Mouse (Mus musculus): ENCODE measurements around the gene Pdk2. TPM values are rescaled to one million over a fixed set of nuclear protein-coding genes. Genes with fewer than 3 reads are reported as not detected.

Gene Pdk2
- total RNA-seq, 2 experiments from 2014 or later = 0.60 to 1.3 TPM

GRCm38 (mm10) chr11:94990749-94991577, 50.2 kb downstream of the Pdk2 start, which contains the start of gene Ppp1r9b:
Ppp1r9b (plus strand) TSS chr11:94991035.
- ATAC-seq (replicated peaks; ENCODE audit: low FRiP score, poor library complexity, severe bottlenecking) = peak; percentile 70

GRCm38 (mm10) chr11:94990102-94990748, 50.9 kb downstream of the Pdk2 start:
- ATAC-seq (replicated peaks; ENCODE audit: low FRiP score, poor library complexity, severe bottlenecking) = peak; percentile 6; the same call in 1 of the 2 replicates

GRCm38 (mm10) chr11:94989562-94990017, 51.6 kb downstream of the Pdk2 start:
- ATAC-seq (replicated peaks; ENCODE audit: low FRiP score, poor library complexity, severe bottlenecking) = peak; percentile 63

- no peak for ATAC-seq (replicated peaks; ENCODE audit: low FRiP score, poor library complexity, severe bottlenecking)
Observed at GRCm38 (mm10) chr11:94988780-94989561, 52.2 kb downstream of the Pdk2 start.

- 0 out of 2 replicates have a peak, but pooled peaks have one; percentile 25 for ATAC-seq (replicated peaks; ENCODE audit: low FRiP score, poor library complexity, severe bottlenecking)
Observed at GRCm38 (mm10) chr11:94987851-94988250, 53.3 kb downstream of the Pdk2 start.

- ATAC-seq (replicated peaks; ENCODE audit: low FRiP score, poor library complexity, severe bottlenecking) = no peak
Observed at GRCm38 (mm10) chr11:94987341-94987740, 53.8 kb downstream of the Pdk2 start.

- ATAC-seq (replicated peaks; ENCODE audit: low FRiP score, poor library complexity, severe bottlenecking) = no peak
Observed at GRCm38 (mm10) chr11:94986435-94986834, 54.7 kb downstream of the Pdk2 start.

- ATAC-seq (replicated peaks; ENCODE audit: low FRiP score, poor library complexity, severe bottlenecking) = no peak
Observed at GRCm38 (mm10) chr11:94985822-94986221, 55.3 kb downstream of the Pdk2 start.

GRCm38 (mm10) chr11:94985140-94985539, 56.0 kb downstream of the Pdk2 start:
- 0 out of 2 replicates have a peak, but pooled peaks have one; percentile 35 for ATAC-seq (replicated peaks; ENCODE audit: low FRiP score, poor library complexity, severe bottlenecking)

GRCm38 (mm10) chr11:94979462-94980179, 61.5 kb downstream of the Pdk2 start:
- ATAC-seq (replicated peaks; ENCODE audit: low FRiP score, poor library complexity, severe bottlenecking) = peak; percentile 29; the same call in 1 of the 2 replicates

- peak; percentile 97 for ATAC-seq (replicated peaks; ENCODE audit: low FRiP score, poor library complexity, severe bottlenecking)
Observed at GRCm38 (mm10) chr11:94978947-94979346, 62.2 kb downstream of the Pdk2 start.

- no peak for ATAC-seq (replicated peaks; ENCODE audit: low FRiP score, poor library complexity, severe bottlenecking)
Observed at GRCm38 (mm10) chr11:94978178-94978915, 62.8 kb downstream of the Pdk2 start.

Other genes starting within 250 kb of the Pdk2 start
- 0.21 TPM in 1 of 2 replicates, not detected in the other for gene Col1a1, start 105.1 kb downstream of the Pdk2 start, total RNA-seq (2015; ENCODE audit: low replicate concordance)
- 0.68 TPM in 1 of 2 replicates, not detected in the other for gene Col1a1, start 105.1 kb downstream of the Pdk2 start, total RNA-seq (2017; ENCODE audit: low replicate concordance)
- gene Hils1, start 73.8 kb downstream of the Pdk2 start, total RNA-seq (2015; ENCODE audit: low replicate concordance) = not detected in 2 replicates
- gene Hils1, start 73.8 kb downstream of the Pdk2 start, total RNA-seq (2017; ENCODE audit: low replicate concordance) = not detected in 2 replicates
- gene Sgca, start 65.0 kb downstream of the Pdk2 start, total RNA-seq (2015; ENCODE audit: low replicate concordance) = not detected in 2 replicates
- not detected in 2 replicates for gene Sgca, start 65.0 kb downstream of the Pdk2 start, total RNA-seq (2017; ENCODE audit: low replicate concordance)
- gene Ppp1r9b, start 50.3 kb downstream of the Pdk2 start, total RNA-seq (2015; ENCODE audit: low replicate concordance) = 21.9 and 30.7 TPM in 2 replicates
- 41.1 and 45.2 TPM in 2 replicates for gene Ppp1r9b, start 50.3 kb downstream of the Pdk2 start, total RNA-seq (2017; ENCODE audit: low replicate concordance)
- 22.1 and 25.9 TPM in 2 replicates for gene Samd14, start 31.5 kb downstream of the Pdk2 start, total RNA-seq (2015; ENCODE audit: low replicate concordance)
- 32.0 and 47.1 TPM in 2 replicates for gene Samd14, start 31.5 kb downstream of the Pdk2 start, total RNA-seq (2017; ENCODE audit: low replicate concordance)
- not detected in 2 replicates for gene Itga3, start 35.4 kb upstream of the Pdk2 start, total RNA-seq (2015; ENCODE audit: low replicate concordance)
- gene Itga3, start 35.4 kb upstream of the Pdk2 start, total RNA-seq (2017; ENCODE audit: low replicate concordance) = not detected in 2 replicates
- not detected in 2 replicates for gene Dlx3, start 78.8 kb upstream of the Pdk2 start, total RNA-seq (2015; ENCODE audit: low replicate concordance)
- not detected in 2 replicates for gene Dlx3, start 78.8 kb upstream of the Pdk2 start, total RNA-seq (2017; ENCODE audit: low replicate concordance)
- not detected in 2 replicates for gene Dlx4, start 104.9 kb upstream of the Pdk2 start, total RNA-seq (2015; ENCODE audit: low replicate concordance)
- gene Dlx4, start 104.9 kb upstream of the Pdk2 start, total RNA-seq (2017; ENCODE audit: low replicate concordance) = 0.70 TPM in 1 of 2 replicates, not detected in the other
- gene Tac4, start 220.2 kb upstream of the Pdk2 start, total RNA-seq (2015; ENCODE audit: low replicate concordance) = not detected in 2 replicates
- 0.84 TPM in 1 of 2 replicates, not detected in the other for gene Tac4, start 220.2 kb upstream of the Pdk2 start, total RNA-seq (2017; ENCODE audit: low replicate concordance)